Mouse (Mus musculus) bone marrow, adult 2 months (tissue): ENCODE results near the gene Smarcd3. TPM values are rescaled to one million over a fixed set of nuclear protein-coding genes. Genes with fewer than 3 reads are reported as not detected.

Experiments
- H3K27ac ChIP-seq: fragments of 200-500 bp; 2 replicates; pipeline ENCODE4 v1.5.1; 2012; ENCODE audit warnings: low read depth, mild to moderate bottlenecking, control low read depth, inconsistent platforms, low read length; ENCODE audit not compliant: control insufficient read depth, poor library complexity, insufficient read depth
- H3K4me1 ChIP-seq: fragments of 200-500 bp; 2 replicates; pipeline ENCODE4 v1.6.1; 2011; ENCODE audit warnings: low read length; ENCODE audit not compliant: control insufficient read depth, insufficient read depth
- H3K4me3 ChIP-seq: fragments of 200-500 bp; replicated peaks from 2 replicates; pipeline ENCODE3; 2011; ENCODE audit warnings: mild to moderate bottlenecking, low read depth, low read length, control low read depth; ENCODE audit not compliant: control insufficient read depth
- CTCF ChIP-seq: fragments of 200-500 bp; IDR thresholded peaks from 2 replicates; pipeline ENCODE4 v1.5.1; 2011; ENCODE audit warnings: low read length, control low read depth; ENCODE audit not compliant: control insufficient read depth, insufficient read depth
- POLR2A ChIP-seq: fragments of 200-500 bp; IDR thresholded peaks from 2 replicates; pipeline ENCODE4 v1.6.1; 2011; ENCODE audit warnings: low read depth, mild to moderate bottlenecking, control low read depth, low read length, borderline replicate concordance; ENCODE audit not compliant: control insufficient read depth
- WGBS: fragments of 180-500 bp; shearing (Covaris S2); methylation state at CpG from one replicate; pipeline ENCODE4 v1.1.7; 2018; 5-methylcytosine and 5-hydroxymethylcytosine counted together
- polyA plus RNA-seq: library from polyadenylated mRNA; stranded (reverse); fragments of >200 nt; gene quantifications from 2 replicates; pipeline ENCODE4 v1.2.4, GENCODE M21; 2011; ENCODE audit warnings: low replicate concordance; ENCODE audit not compliant: missing spikeins, insufficient read depth, insufficient read length

Gene Smarcd3
- polyA plus RNA-seq, 1 experiment = 6.1 TPM

DNA sequence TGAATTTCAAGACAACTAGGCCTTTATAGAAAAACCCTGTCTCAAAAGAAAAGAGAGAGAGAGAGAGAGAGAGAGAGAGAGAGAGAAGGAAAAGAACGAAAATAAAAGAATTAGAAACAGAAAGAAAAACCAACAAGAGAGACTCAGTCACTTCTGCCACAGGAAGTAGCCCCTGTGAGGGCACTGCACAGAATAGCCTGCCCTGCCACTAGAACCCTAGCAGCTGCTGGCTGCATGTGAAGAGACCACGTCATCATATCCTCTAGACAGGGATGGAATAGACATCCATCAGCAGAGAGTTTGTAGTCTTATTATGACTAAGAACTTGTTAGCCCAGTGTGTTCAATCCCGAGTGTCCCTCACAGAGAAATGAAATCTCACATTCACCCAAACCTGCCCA lies 5.5 kb upstream of the Smarcd3 start:
- no peak overlapping the region for H3K27ac ChIP-seq
- 24% methylated on average over 3 of the region's 3 CpGs for WGBS
- TF ChIP-seq POLR2A (no peak), CTCF (no peak)
- no peaks in the 10 kb centered on the region for H3K4me1 ChIP-seq
- no peak overlapping the region for H3K4me3 ChIP-seq

- H3K27ac ChIP-seq = no peak overlapping the region
- TF ChIP-seq CTCF (no peak), POLR2A (no peak)
- H3K4me3 ChIP-seq = no peak overlapping the region
- no peaks in the 10 kb centered on the region for H3K4me1 ChIP-seq
- WGBS = 61% methylated on average over 4 of the region's 4 CpGs
Observed at GRCm38 (mm10) chr5:24624822-24625120, 560 bp upstream of the Smarcd3 start.

DNA sequence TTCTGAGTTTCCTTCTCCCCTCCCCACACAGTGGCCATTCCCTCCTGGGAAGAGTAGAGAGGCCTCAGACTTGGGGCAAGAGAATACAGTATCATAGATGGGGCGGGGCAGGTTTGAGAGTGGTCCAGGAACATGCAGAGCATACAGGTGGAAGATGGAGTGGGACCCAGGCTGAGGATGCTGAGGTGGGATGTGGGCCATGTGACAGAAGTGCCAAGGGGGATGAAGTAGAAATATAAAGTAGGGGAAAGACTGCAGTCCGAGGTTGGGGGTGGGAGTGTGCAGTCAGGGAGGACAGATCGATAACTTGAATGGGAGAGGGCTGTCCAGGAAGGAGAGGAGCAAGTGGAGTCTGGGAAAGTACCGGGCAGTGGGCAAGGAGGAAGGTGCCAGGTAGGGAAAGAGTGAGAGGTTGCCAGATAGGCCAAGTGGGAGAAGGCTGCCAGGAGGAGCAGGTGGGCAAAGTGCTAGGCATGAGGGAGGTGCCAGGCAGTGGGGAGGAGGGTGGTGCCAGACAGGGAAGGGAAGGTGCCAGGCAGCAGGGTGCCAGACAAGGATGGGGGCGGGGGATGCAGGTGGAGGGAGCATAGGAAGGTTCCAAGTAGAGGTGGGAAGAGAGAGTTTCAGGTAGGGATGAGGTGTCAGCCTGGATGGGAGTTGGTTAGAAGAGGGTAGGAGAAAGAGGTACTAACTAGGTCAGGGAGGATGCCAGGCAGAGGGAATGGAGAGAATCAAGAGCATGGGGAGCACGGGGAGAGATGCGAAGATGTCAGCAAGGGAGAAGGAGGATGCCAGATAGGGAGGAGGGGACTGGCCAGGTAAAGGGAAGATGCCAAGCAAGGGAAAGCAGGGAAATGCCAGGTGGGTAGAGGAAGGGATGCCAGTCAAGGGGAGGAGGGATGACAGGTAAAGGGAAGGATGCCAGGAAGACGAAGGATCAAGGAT lies 898 bp downstream of the Smarcd3 start:
- H3K27ac ChIP-seq = no peak overlapping the region
- 45% methylated on average over 8 of the region's 8 CpGs for WGBS
- no peaks in the 10 kb centered on the region for H3K4me1 ChIP-seq

GRCm38 (mm10) chr5:24622386-24623040 lies 1.7 kb downstream of the Smarcd3 start:
- TF ChIP-seq CTCF (no peak), POLR2A (no peak)
- Histone ChIP-seq H3K4me3 (no peak overlapping the region), H3K4me1 (no peaks in the 10 kb centered on the region), H3K27ac (no peak overlapping the region)
- WGBS = 75% methylated on average over 7 of the region's 7 CpGs

More for the DNA sequence above, 898 bp downstream of the Smarcd3 start:
- TF ChIP-seq POLR2A (no peak), CTCF (no peak)
- no peak overlapping the region for H3K4me3 ChIP-seq

GRCm38 (mm10) chr5:24620626-24621025 lies 3.6 kb downstream of the Smarcd3 start:
- 78% methylated on average over 8 of the region's 8 CpGs for WGBS
- Histone ChIP-seq H3K4me1 (no peaks in the 10 kb centered on the region), H3K27ac (no peak overlapping the region), H3K4me3 (no peak overlapping the region)
- TF ChIP-seq CTCF (no peak), POLR2A (no peak)

DNA sequence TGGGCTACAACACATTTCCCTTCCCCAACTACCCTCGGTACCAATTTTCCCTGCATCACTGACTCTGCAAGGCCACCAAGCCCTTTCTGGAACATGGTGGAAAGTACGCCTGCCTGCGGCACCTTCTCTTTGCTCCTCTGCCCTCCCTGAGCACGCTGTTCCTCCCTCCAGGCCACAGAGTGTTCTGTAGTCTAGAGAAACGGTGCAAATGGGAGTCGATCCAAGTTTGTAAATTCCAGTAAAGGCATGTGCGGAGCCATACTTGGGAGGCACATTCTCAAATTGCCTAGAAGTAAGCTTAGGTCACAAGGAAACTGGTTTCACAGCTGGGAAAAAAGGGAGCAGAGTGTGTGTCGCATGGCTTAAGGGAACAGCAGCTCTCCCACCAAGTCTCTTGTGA lies 4.1 kb downstream of the Smarcd3 start:
- TF ChIP-seq CTCF (no peak), POLR2A (no peak)
- H3K27ac ChIP-seq = no peak overlapping the region
- H3K4me1 ChIP-seq = no peaks in the 10 kb centered on the region
- H3K4me3 ChIP-seq = no peak overlapping the region
- WGBS = 82% methylated on average over 8 of the region's 8 CpGs

- no peak overlapping the region for H3K4me3 ChIP-seq
- TF ChIP-seq POLR2A (no peak), CTCF (no peak)
- 68% methylated on average over 3 of the region's 3 CpGs for WGBS
Observed at GRCm38 (mm10) chr5:24618921-24619320, 5.3 kb downstream of the Smarcd3 start.

GRCm38 (mm10) chr5:24615097-24615496 lies 9.1 kb downstream of the Smarcd3 start:
- 63% methylated on average over 6 of the region's 6 CpGs for WGBS
- H3K27ac ChIP-seq = no peak overlapping the region
- H3K4me1 ChIP-seq = no peaks in the 10 kb centered on the region
- no peak for TF ChIP-seq CTCF
- TF ChIP-seq POLR2A = no peak
- H3K4me3 ChIP-seq = no peak overlapping the region

More at GRCm38 (mm10) chr5:24618921-24619320, 5.3 kb downstream of the Smarcd3 start:
- no peaks in the 10 kb centered on the region for H3K4me1 ChIP-seq
- H3K27ac ChIP-seq = no peak overlapping the region
